Mouse (Mus musculus) right cerebral cortex, postnatal 36 days (tissue): ENCODE data around the gene Srf.

Source experiments
- DNase-seq, 2 experiments: peaks; one replicate each; pipeline ENCODE4 v3.0.0; 2022; ENCODE audit warnings: low spot score in 2 of 2, mixed read lengths in 1 of 2

Gene Srf

GRCm38 (mm10) chr17:46520385-46520979, 35.5 kb downstream of the Srf start:
- no peak for DNase-seq

DNA sequence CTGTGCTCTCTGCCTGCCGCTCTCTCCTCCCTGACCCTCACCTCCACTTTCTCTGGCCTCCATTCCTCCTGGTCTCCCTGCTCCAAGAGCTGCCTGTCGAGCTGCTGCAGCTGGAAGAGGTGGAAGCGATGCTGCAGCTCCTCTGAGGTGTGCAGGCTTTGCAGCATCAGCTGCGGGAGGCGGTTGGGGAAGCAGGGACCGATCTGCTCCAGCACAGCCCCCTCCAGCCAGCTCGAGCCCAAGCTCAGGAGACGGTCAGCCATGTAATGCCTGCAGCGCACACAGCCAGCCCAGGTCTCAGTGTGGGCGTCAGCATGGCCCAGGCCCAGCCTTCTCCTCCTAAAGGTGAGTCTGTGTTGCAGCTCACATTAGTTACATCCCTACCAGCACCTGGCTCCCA, 36.0 kb downstream of the Srf start:
- DNase-seq, result no peak

GRCm38 (mm10) chr17:46513329-46513728, 42.6 kb downstream of the Srf start:
- DNase-seq, result no peak

GRCm38 (mm10) chr17:46511059-46511710, 44.8 kb downstream of the Srf start:
- DNase-seq, result no peak

GRCm38 (mm10) chr17:46505617-46506016, 50.4 kb downstream of the Srf start:
- DNase-seq, result no peak

GRCm38 (mm10) chr17:46503847-46504638, 51.9 kb downstream of the Srf start:
- no peak for DNase-seq

- DNase-seq, result no peak
Observed at GRCm38 (mm10) chr17:46502775-46503174, 53.2 kb downstream of the Srf start.
